Mouse (Mus musculus) liver, postnatal 0 days (tissue): Measurements from ENCODE around the gene Cib1. TPM values are rescaled to one million over a fixed set of nuclear protein-coding genes. Genes with fewer than 3 reads are reported as not detected.

Source experiments
- ATAC-seq: fragments of 200-750 bp; cut with Nextera tagmentation; 2 replicates; pipeline ENCODE4 v1.8.0; 2017; ENCODE audit warnings: mild to moderate bottlenecking, moderate library complexity
- DNase-seq: peaks from one replicate; pipeline ENCODE4 v3.0.0-alpha.2; 2016
- H3K27ac ChIP-seq: fragments of 300-500 bp; sonication (generic); 2 replicates; pipeline ENCODE4 v1.5.1; 2014; ENCODE audit warnings: antibody characterized with exemption, moderate library complexity, mild to moderate bottlenecking, low read depth
- H3K27me3 ChIP-seq: fragments of 300-500 bp; sonication (generic); 2 replicates; pipeline ENCODE4 v1.6.1; 2014; ENCODE audit warnings: low read length, control low read depth, mixed read lengths; ENCODE audit not compliant: insufficient read depth
- H3K36me3 ChIP-seq: fragments of 300-500 bp; sonication (generic); replicated peaks from 2 replicates; pipeline ENCODE4 v1.6.1; 2014; ENCODE audit warnings: mild to moderate bottlenecking, control low read depth, low read length, moderate library complexity, mixed read lengths; ENCODE audit not compliant: insufficient read depth
- H3K4me1 ChIP-seq: fragments of 300-500 bp; sonication (generic); 2 replicates; pipeline ENCODE4 v1.6.1; 2014; ENCODE audit warnings: antibody characterized with exemption, mild to moderate bottlenecking, control low read depth; ENCODE audit not compliant: insufficient read depth
- H3K4me2 ChIP-seq: fragments of 300-500 bp; sonication (generic); 2 replicates; pipeline ENCODE4 v1.6.1; 2014; ENCODE audit warnings: low read depth, mild to moderate bottlenecking, low read length, moderate library complexity, mixed read lengths
- H3K4me3 ChIP-seq: fragments of 300-500 bp; sonication (generic); 2 replicates; pipeline ENCODE4 v1.5.1; 2014; ENCODE audit warnings: low read depth, low read length
- H3K9ac ChIP-seq: fragments of 300-500 bp; sonication (generic); replicated peaks from 2 replicates; pipeline ENCODE4 v1.6.1; 2014; ENCODE audit warnings: mild to moderate bottlenecking, moderate library complexity
- H3K9me3 ChIP-seq: fragments of 300-500 bp; sonication (generic); 2 replicates; pipeline ENCODE4 v1.6.1; 2016; ENCODE audit warnings: mild to moderate bottlenecking, control low read depth, low read length, mixed read lengths
- CTCF ChIP-seq: sonication (generic); IDR thresholded peaks from 2 replicates; pipeline ENCODE4 v1.5.1; 2016; ENCODE audit warnings: antibody characterized with exemption, low read depth
- EP300 ChIP-seq: IDR thresholded peaks from 2 replicates; pipeline ENCODE4 v1.6.1; 2016; ENCODE audit warnings: antibody characterized with exemption, low read depth, mild to moderate bottlenecking
- WGBS: fragments of 180-500 bp; shearing (Covaris S2); extraction: QIAGEN DNeasy Blood & Tissue Kit; methylation state at CpG from one replicate; pipeline ENCODE4 v1.1.7; 2014; ENCODE audit not compliant: insufficient replicate concordance; 5-methylcytosine and 5-hydroxymethylcytosine counted together
- polyA plus RNA-seq: library from polyadenylated mRNA; unstranded; fragments of >200 nt; fragmentation: Nextera tagmentation; extraction: Ambion mirVana; gene quantifications from 2 replicates; pipeline ENCODE4 v1.2.1, GENCODE M21; 2015

Cib1 gene
- polyA plus RNA-seq, 1 experiment from 2014 or later = 89.2 TPM

DNA sequence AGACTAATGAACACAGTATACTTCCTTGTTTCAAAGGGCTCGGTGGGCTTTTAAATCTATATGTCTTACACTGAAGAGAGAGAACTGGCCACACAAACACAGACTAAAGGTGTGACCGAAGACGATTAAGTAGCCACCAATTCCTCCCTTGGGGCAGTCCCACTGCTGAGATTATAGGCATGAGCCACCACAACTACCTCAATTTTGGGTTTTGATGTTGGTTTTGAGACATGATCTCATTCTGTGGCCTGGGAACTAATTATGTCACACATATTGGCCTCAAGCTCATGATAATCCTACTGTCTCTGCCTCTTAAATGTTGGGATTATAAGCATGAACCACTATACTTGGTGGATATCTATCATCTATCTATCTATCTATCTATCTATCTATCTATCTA lies 55.2 kb downstream of the Cib1 start:
- no peaks in the 10 kb centered on the region for H3K9me3 ChIP-seq
- TF ChIP-seq EP300 = no peak
- no peak for TF ChIP-seq CTCF

More for the DNA sequence above, 55.2 kb downstream of the Cib1 start:
- ATAC-seq = no peak
- WGBS = 76% methylated on average over 3 of the region's 3 CpGs
- Histone ChIP-seq H3K27ac (no peak overlapping the region), H3K4me3 (no peak overlapping the region), H3K9ac (no peak overlapping the region), H3K27me3 (no peaks in the 10 kb centered on the region), H3K36me3 (no peaks in the 10 kb centered on the region), H3K4me1 (peaks cover 15% of the 10 kb centered on the region), H3K4me2 (no peak overlapping the region)
- DNase-seq = no peak

Other genes starting within 250 kb of the Cib1 start
- gene Zfp710, start 208.0 kb downstream of the Cib1 start, polyA plus RNA-seq = 5.9 and 6.4 TPM in 2 replicates
- 183 and 184 TPM in 2 replicates for gene Idh2, start 117.4 kb downstream of the Cib1 start, polyA plus RNA-seq
- 11.7 and 13.5 TPM in 2 replicates for gene Sema4b, start 46.0 kb downstream of the Cib1 start, polyA plus RNA-seq
- 1.5 and 1.6 TPM in 2 replicates for gene Gdpgp1, start 52 bp upstream of the Cib1 start, polyA plus RNA-seq
- gene Ttll13, start 13.6 kb upstream of the Cib1 start, polyA plus RNA-seq = 0.43 TPM in 2 replicates
- gene Ngrn, start 28.4 kb upstream of the Cib1 start, polyA plus RNA-seq = 20.9 and 23.1 TPM in 2 replicates
- 2.5 and 2.9 TPM in 2 replicates for gene Vps33b, start 36.8 kb upstream of the Cib1 start, polyA plus RNA-seq
- 48.3 and 57.6 TPM in 2 replicates for gene Prc1, start 61.6 kb upstream of the Cib1 start, polyA plus RNA-seq
- gene Rccd1, start 91.6 kb upstream of the Cib1 start, polyA plus RNA-seq = 1.2 and 1.6 TPM in 2 replicates
- gene Unc45a, start 108.2 kb upstream of the Cib1 start, polyA plus RNA-seq = 4.9 and 7.2 TPM in 2 replicates
- 3.1 TPM in 2 replicates for gene Hddc3, start 110.3 kb upstream of the Cib1 start, polyA plus RNA-seq
- 2.1 and 2.2 TPM in 2 replicates for gene Man2a2, start 138.6 kb upstream of the Cib1 start, polyA plus RNA-seq
- gene Fes, start 155.1 kb upstream of the Cib1 start, polyA plus RNA-seq = 16.3 and 16.8 TPM in 2 replicates
- gene Furin, start 172.6 kb upstream of the Cib1 start, polyA plus RNA-seq = 17.7 and 18.0 TPM in 2 replicates